Mouse (Mus musculus): ENCODE measurements around the gene Kctd10. TPM values are rescaled to one million over a fixed set of nuclear protein-coding genes. Genes with fewer than 3 reads are reported as not detected.

Gene Kctd10
- polyA plus RNA-seq, 1 experiment from 2014 or later = 124 TPM

GRCm38 (mm10) chr5:114359586-114359985 lies 20.7 kb downstream of the Kctd10 start:
- H3K4me1 ChIP-seq (replicated peaks) = peaks cover 29% of the 10 kb centered on the region
- 74% methylated on average over 8 of the region's 8 CpGs for WGBS
- peaks cover 52% of the 10 kb centered on the region for H3K36me3 ChIP-seq
- H3K9me3 ChIP-seq = no peaks in the 10 kb centered on the region
- H3K27ac ChIP-seq = no peak overlapping the region
- DNase-seq (ENCODE audit: low spot score) = no peak
- no peak overlapping the region for H3K4me3 ChIP-seq
- no peaks in the 10 kb centered on the region for H3K27me3 ChIP-seq (ENCODE audit: insufficient read depth, poor library complexity, severe bottlenecking)

GRCm38 (mm10) chr5:114358833-114359232 lies 21.5 kb downstream of the Kctd10 start:
- DNase-seq (ENCODE audit: low spot score) = peak; percentile 20
- Histone ChIP-seq H3K4me1 (replicated peaks) (peaks cover 29% of the 10 kb centered on the region), H3K4me3 (no peak overlapping the region), H3K27me3 (ENCODE audit: insufficient read depth, poor library complexity, severe bottlenecking) (no peaks in the 10 kb centered on the region), H3K27ac (no peak overlapping the region), H3K9me3 (no peaks in the 10 kb centered on the region), H3K36me3 (peaks cover 44% of the 10 kb centered on the region)
- 71% methylated on average over 10 of the region's 10 CpGs for WGBS

- Histone ChIP-seq H3K27me3 (ENCODE audit: insufficient read depth, poor library complexity, severe bottlenecking) (no peaks in the 10 kb centered on the region), H3K4me3 (peak overlapping the region; percentile 7; the same call in 1 of the 2 replicates), H3K9me3 (no peaks in the 10 kb centered on the region), H3K36me3 (peaks cover 27% of the 10 kb centered on the region), H3K4me1 (replicated peaks) (peaks cover 29% of the 10 kb centered on the region), H3K27ac (peak overlapping the region; percentile 54; the same call in 1 of the 2 replicates)
- peak; percentile 25 for DNase-seq (ENCODE audit: low spot score)
- 57% methylated on average over 23 of the region's 23 CpGs for WGBS
Measured at GRCm38 (mm10) chr5:114356936-114357751, 23.2 kb downstream of the Kctd10 start.

- DNase-seq (ENCODE audit: low spot score) = peak; percentile 79
- Histone ChIP-seq H3K4me1 (replicated peaks) (peaks cover 29% of the 10 kb centered on the region), H3K36me3 (peaks cover 20% of the 10 kb centered on the region), H3K27ac (peak overlapping the region; percentile 54; the same call in 1 of the 2 replicates), H3K27me3 (ENCODE audit: insufficient read depth, poor library complexity, severe bottlenecking) (no peaks in the 10 kb centered on the region), H3K4me3 (peak overlapping the region; percentile 7; the same call in 1 of the 2 replicates), H3K9me3 (no peaks in the 10 kb centered on the region)
- 32% methylated on average over 7 of the region's 7 CpGs for WGBS
Measured at GRCm38 (mm10) chr5:114356250-114356935, 23.9 kb downstream of the Kctd10 start.

GRCm38 (mm10) chr5:114351490-114351889 lies 28.8 kb downstream of the Kctd10 start:
- DNase-seq (ENCODE audit: low spot score) = no peak
- WGBS = 55% methylated on average over 10 of the region's 10 CpGs
- no peaks in the 10 kb centered on the region for H3K9me3 ChIP-seq
- H3K27me3 ChIP-seq (ENCODE audit: insufficient read depth, poor library complexity, severe bottlenecking) = no peaks in the 10 kb centered on the region
- H3K36me3 ChIP-seq = no peaks in the 10 kb centered on the region
- no peak overlapping the region for H3K4me3 ChIP-seq
- peaks cover 1% of the 10 kb centered on the region for H3K4me1 ChIP-seq (replicated peaks)
- no peak overlapping the region for H3K27ac ChIP-seq

- Histone ChIP-seq H3K9me3 (no peaks in the 10 kb centered on the region), H3K4me3 (no peak overlapping the region), H3K27ac (no peak overlapping the region), H3K36me3 (no peaks in the 10 kb centered on the region), H3K4me1 (replicated peaks) (no peaks in the 10 kb centered on the region), H3K27me3 (ENCODE audit: insufficient read depth, poor library complexity, severe bottlenecking) (no peaks in the 10 kb centered on the region)
- no peak for DNase-seq (ENCODE audit: low spot score)
- 85% methylated on average over 10 of the region's 10 CpGs for WGBS
Measured at GRCm38 (mm10) chr5:114347005-114347404, 33.3 kb downstream of the Kctd10 start.

- no peaks in the 10 kb centered on the region for H3K27me3 ChIP-seq (ENCODE audit: insufficient read depth, poor library complexity, severe bottlenecking)
- H3K4me3 ChIP-seq = no peak overlapping the region
- no peak overlapping the region for H3K27ac ChIP-seq
- no peaks in the 10 kb centered on the region for H3K36me3 ChIP-seq
- no peak for DNase-seq (ENCODE audit: low spot score)
- WGBS = 68% methylated on average over 3 of the region's 3 CpGs
- no peaks in the 10 kb centered on the region for H3K4me1 ChIP-seq (replicated peaks)
- H3K9me3 ChIP-seq = no peaks in the 10 kb centered on the region
Measured at GRCm38 (mm10) chr5:114345538-114345937, 34.8 kb downstream of the Kctd10 start.

GRCm38 (mm10) chr5:114343612-114344011 lies 36.7 kb downstream of the Kctd10 start:
- no peaks in the 10 kb centered on the region for H3K4me1 ChIP-seq (replicated peaks)
- 92% methylated on average over 7 of the region's 7 CpGs for WGBS
- peaks cover 3% of the 10 kb centered on the region; the same call in 1 of the 2 replicates for H3K27me3 ChIP-seq (ENCODE audit: insufficient read depth, poor library complexity, severe bottlenecking)
- H3K4me3 ChIP-seq = no peak overlapping the region
- H3K36me3 ChIP-seq = no peaks in the 10 kb centered on the region
- no peak for DNase-seq (ENCODE audit: low spot score)
- H3K27ac ChIP-seq = no peak overlapping the region
- H3K9me3 ChIP-seq = no peaks in the 10 kb centered on the region

GRCm38 (mm10) chr5:114342996-114343395 lies 37.3 kb downstream of the Kctd10 start:
- no peaks in the 10 kb centered on the region for H3K9me3 ChIP-seq
- no peaks in the 10 kb centered on the region for H3K4me1 ChIP-seq (replicated peaks)
- H3K36me3 ChIP-seq = no peaks in the 10 kb centered on the region
- no peak overlapping the region for H3K27ac ChIP-seq
- DNase-seq (ENCODE audit: low spot score) = no peak
- no peak overlapping the region for H3K4me3 ChIP-seq
- WGBS = 85% methylated on average over 5 of the region's 5 CpGs
- peaks cover 3% of the 10 kb centered on the region; the same call in 1 of the 2 replicates for H3K27me3 ChIP-seq (ENCODE audit: insufficient read depth, poor library complexity, severe bottlenecking)

- H3K4me3 ChIP-seq = peak overlapping the region; percentile 18; the same call in 1 of the 2 replicates
- WGBS = 23% methylated on average over 16 of the region's 16 CpGs
- no peaks in the 10 kb centered on the region for H3K9me3 ChIP-seq
- DNase-seq (ENCODE audit: low spot score) = peak; percentile 72
- H3K36me3 ChIP-seq = no peaks in the 10 kb centered on the region
- H3K4me1 ChIP-seq (replicated peaks) = peaks cover 13% of the 10 kb centered on the region
- no peak overlapping the region for H3K27ac ChIP-seq
- peaks cover 12% of the 10 kb centered on the region; the same call in 1 of the 2 replicates for H3K27me3 ChIP-seq (ENCODE audit: insufficient read depth, poor library complexity, severe bottlenecking)
Measured at GRCm38 (mm10) chr5:114323791-114324507, 56.4 kb downstream of the Kctd10 start.

GRCm38 (mm10) chr5:114323105-114323790 lies 57.1 kb downstream of the Kctd10 start:
- H3K4me3 ChIP-seq = no peak overlapping the region
- DNase-seq (ENCODE audit: low spot score) = no peak
- peaks cover 12% of the 10 kb centered on the region; the same call in 1 of the 2 replicates for H3K27me3 ChIP-seq (ENCODE audit: insufficient read depth, poor library complexity, severe bottlenecking)
- H3K36me3 ChIP-seq = no peaks in the 10 kb centered on the region
- no peaks in the 10 kb centered on the region for H3K9me3 ChIP-seq
- WGBS = 58% methylated on average over 25 of the region's 25 CpGs
- peaks cover 13% of the 10 kb centered on the region for H3K4me1 ChIP-seq (replicated peaks)
- H3K27ac ChIP-seq = no peak overlapping the region
